Mouse (Mus musculus): ENCODE data around the gene D17H6S53E. TPM values are rescaled to one million over a fixed set of nuclear protein-coding genes. Genes with fewer than 3 reads are reported as not detected.
"Not testable (repeated sequence)": the region's sequence is repeated elsewhere in the genome, so short reads cannot be mapped to it uniquely, and the experiment has no call there.

Gene D17H6S53E
- polyA plus RNA-seq, 1 experiment from 2014 or later, result 9.5 TPM

DNA sequence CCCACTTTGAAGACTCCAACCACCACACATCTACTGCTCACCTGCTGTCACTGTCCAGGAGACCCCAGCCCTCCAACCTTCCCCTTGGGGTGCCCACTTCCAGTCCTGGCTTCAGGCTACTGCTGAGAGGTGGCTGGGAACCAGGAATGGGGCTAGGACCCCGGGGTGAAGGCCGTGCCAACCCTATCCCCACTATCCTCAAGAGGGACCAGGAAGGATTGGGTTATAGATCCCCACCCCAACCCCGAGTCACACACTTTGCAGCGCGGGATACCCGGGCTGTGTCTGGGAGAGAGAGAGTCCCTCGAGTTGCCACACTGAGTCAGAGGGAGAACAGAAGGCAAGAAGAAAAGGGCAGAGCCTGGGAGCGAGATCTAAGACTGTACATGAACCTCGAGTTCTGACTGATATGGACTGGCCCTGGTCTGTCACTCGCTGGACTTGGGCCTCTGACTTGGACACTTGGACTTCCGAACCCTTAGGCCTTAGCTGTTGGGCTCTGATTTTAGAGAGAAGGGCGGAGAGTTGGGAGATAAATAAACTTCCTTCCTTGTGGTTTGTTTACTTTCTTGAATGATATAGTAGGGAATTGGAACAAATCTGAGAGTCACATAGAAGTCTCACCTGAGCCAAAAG is 1.8 kb upstream of the D17H6S53E start:
- H3K9me3 ChIP-seq (replicated peaks); H3K4me3 ChIP-seq (replicated peaks); H3K27ac ChIP-seq (replicated peaks); H3K4me2 ChIP-seq; H3K9ac ChIP-seq (replicated peaks); H3K27me3 ChIP-seq (replicated peaks); ATAC-seq (ENCODE audit: low FRiP score): not testable (repeated sequence)
- 93% methylated on average over 12 of the region's 12 CpGs for WGBS
- H3K4me1 ChIP-seq, result peaks cover 66% of the 10 kb centered on the region
- H3K36me3 ChIP-seq, result peaks cover 17% of the 10 kb centered on the region

DNA sequence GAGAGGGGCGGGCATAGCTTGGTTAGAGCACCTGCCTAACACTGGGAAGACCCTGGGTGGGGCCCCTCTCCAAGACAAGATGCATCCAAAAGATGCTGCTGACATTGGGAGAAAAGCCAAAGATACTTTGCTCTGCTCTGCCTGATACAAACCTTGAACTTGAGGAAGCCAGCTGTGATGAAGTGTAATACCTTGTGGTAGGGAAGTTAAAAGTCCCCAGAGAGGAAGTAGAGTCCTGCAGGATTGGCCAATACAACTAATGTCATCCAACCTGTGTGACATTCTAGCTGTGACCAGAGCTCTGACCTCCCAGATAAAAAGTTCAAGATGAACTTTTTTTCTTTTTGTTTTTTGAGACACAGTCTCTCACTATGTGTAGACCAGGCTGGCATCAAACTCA is 1.1 kb upstream of the D17H6S53E start:
- no peak for ATAC-seq (ENCODE audit: low FRiP score)
- H3K27me3 ChIP-seq (replicated peaks), result no peaks in the 10 kb centered on the region
- H3K9me3 ChIP-seq (replicated peaks), result no peaks in the 10 kb centered on the region
- H3K4me2 ChIP-seq, result peak overlapping the region; percentile 78; the same call in 1 of the 2 replicates
- peak overlapping the region; percentile 85; the same call in 1 of the 2 replicates for H3K9ac ChIP-seq (replicated peaks)
- H3K27ac ChIP-seq (replicated peaks), result no peak overlapping the region
- WGBS, result 100% methylated on average over 1 of the region's 1 CpGs
- no peak overlapping the region for H3K4me3 ChIP-seq (replicated peaks)
- H3K4me1 ChIP-seq, result peaks cover 59% of the 10 kb centered on the region
- peaks cover 12% of the 10 kb centered on the region for H3K36me3 ChIP-seq

DNA sequence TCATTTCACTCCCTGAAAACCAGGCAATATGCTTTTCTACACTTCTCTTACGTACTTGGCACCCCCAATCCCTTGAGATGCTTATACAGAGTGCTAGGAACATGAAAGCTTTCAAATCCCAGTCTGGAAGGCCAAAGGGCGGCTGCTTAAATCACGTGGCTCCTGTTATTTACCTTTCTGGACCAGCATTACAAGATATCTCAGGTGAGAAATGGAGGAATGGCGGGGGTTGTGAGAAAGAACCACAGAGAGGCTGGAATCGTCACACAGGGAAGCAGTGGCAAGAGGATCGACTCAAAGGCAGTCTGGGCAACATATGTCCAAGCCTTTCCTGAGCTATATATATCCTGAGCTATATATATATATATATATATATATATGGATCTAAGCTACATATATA is 595 bp upstream of the D17H6S53E start:
- ATAC-seq (ENCODE audit: low FRiP score), result no peak
- peak overlapping the region; percentile 78 for H3K4me2 ChIP-seq
- H3K9ac ChIP-seq (replicated peaks), result peak overlapping the region; percentile 85
- H3K36me3 ChIP-seq, result peaks cover 14% of the 10 kb centered on the region
- H3K4me3 ChIP-seq (replicated peaks), result peak overlapping the region; percentile 68
- H3K27me3 ChIP-seq (replicated peaks), result no peaks in the 10 kb centered on the region
- H3K9me3 ChIP-seq (replicated peaks), result no peaks in the 10 kb centered on the region
- peak overlapping the region; percentile 84 for H3K27ac ChIP-seq (replicated peaks)
- 36% methylated on average over 6 of the region's 6 CpGs for WGBS
- H3K4me1 ChIP-seq, result peaks cover 54% of the 10 kb centered on the region

DNA sequence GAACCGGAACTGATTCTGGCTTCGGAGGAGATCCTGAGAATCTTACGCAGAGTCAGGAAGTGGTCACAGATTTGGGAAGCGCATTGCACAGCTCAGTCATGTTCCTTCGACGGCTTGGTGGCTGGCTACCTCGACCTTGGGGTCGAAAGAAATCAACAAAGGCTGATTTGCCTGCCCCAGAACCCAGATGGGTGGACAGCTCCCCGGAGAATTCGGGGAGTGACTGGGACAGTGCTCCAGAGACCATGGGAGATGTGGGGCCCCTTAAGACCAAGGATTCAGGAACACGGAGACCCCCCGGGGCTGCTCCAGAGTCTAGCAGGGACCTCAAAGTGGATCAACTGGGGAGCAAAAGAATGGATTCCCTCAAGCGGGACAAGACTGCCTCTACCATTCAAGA is 844 bp downstream of the D17H6S53E start:
- WGBS, result 76% methylated on average over 13 of the region's 13 CpGs
- no peaks in the 10 kb centered on the region for H3K9me3 ChIP-seq (replicated peaks)
- H3K4me3 ChIP-seq (replicated peaks), result peak overlapping the region; percentile 68
- no peak overlapping the region for H3K27ac ChIP-seq (replicated peaks)
- ATAC-seq (ENCODE audit: low FRiP score), result no peak
- peaks cover 14% of the 10 kb centered on the region for H3K36me3 ChIP-seq
- peaks cover 53% of the 10 kb centered on the region for H3K4me1 ChIP-seq
- peak overlapping the region; percentile 78 for H3K4me2 ChIP-seq
- H3K9ac ChIP-seq (replicated peaks), result no peak overlapping the region; the same call in none of the 2 replicates
- no peaks in the 10 kb centered on the region for H3K27me3 ChIP-seq (replicated peaks)

DNA sequence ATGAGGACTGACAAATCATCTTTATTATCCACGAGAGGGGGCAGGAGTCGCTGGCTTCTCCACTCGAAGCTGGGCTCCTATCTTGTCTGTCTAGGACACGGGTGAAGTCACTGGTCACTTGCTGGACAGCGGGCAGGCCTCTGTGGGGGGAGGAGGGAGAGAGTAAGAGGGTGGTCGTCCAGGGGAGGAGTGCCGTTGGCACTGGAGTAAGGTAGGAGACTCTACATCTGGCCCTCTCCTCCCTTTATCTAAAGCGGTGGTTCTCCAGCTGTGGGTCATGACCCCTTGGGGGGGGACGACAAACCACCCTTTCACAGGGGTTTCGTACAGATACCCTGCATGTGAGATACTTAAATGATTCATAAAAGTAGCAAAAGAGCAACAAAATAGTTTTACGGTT is 2.8 kb downstream of the D17H6S53E start:
- Histone ChIP-seq H3K4me3 (replicated peaks) (no peak overlapping the region), H3K4me1 (peaks cover 44% of the 10 kb centered on the region), H3K9ac (replicated peaks) (no peak overlapping the region), H3K4me2 (no peak overlapping the region), H3K9me3 (replicated peaks) (no peaks in the 10 kb centered on the region), H3K36me3 (peaks cover 8% of the 10 kb centered on the region), H3K27me3 (replicated peaks) (no peaks in the 10 kb centered on the region), H3K27ac (replicated peaks) (no peak overlapping the region)
- no peak for ATAC-seq (ENCODE audit: low FRiP score)
- WGBS, result 76% methylated on average over 11 of the region's 11 CpGs

DNA sequence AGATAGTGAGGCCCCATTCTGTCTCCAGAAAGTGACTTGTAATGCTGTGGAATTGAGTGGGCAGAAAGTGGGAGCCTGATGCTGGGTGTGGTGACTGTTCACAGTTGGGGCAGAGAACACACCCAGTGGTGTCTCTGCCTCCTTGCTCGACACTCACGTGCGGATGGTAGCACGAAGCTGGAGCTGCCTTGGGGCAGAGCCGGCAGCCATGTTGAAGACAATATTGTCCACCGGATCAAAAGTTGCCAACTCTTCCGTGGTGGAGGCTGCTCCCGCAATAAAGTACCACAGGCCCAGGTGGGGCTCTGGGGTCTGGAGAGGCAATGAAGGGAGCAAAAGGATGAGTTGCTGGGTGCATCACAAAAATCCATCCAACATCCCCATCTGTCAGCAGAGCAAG is 4.9 kb downstream of the D17H6S53E start:
- peaks cover 36% of the 10 kb centered on the region for H3K4me1 ChIP-seq
- no peaks in the 10 kb centered on the region for H3K27me3 ChIP-seq (replicated peaks)
- WGBS, result 90% methylated on average over 8 of the region's 8 CpGs
- no peak overlapping the region for H3K27ac ChIP-seq (replicated peaks)
- no peak for ATAC-seq (ENCODE audit: low FRiP score)
- no peak overlapping the region for H3K4me3 ChIP-seq (replicated peaks)
- no peak overlapping the region for H3K4me2 ChIP-seq
- peaks cover 2% of the 10 kb centered on the region; the same call in 1 of the 2 replicates for H3K36me3 ChIP-seq
- no peak overlapping the region for H3K9ac ChIP-seq (replicated peaks)
- no peaks in the 10 kb centered on the region for H3K9me3 ChIP-seq (replicated peaks)

DNA sequence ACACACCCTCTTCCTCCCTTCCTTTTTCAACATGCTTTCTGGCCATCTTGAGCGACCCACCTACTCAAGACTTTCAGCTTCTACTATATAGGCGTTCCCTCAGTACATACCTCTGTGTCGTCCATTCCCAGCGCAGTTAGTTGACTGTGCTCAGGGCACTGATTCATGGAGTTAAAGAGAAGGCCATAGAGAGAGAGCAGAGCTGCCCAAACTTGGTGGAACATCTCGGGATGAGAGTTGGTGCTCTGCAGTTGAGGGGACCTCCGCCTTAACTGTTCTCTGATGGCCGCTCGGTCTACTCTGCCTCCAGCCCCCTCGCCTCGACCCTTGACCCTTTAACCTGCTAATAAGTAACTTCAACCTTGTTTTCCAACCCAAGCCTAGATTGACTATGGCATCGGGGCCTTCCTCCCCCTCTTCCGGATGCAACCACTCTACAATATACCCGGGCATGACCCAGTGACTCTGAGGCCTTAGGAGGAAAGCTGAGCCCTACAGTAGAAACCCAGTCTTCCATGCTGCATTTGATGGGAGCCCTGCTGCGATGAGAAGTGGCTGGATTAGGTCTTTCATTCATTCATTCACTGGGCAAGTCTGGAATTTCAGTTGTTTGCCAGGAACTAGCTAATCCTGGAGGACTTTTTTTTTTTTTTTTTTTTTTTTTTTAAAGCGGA is 5.5 kb downstream of the D17H6S53E start, which contains the start of gene Apom:
Apom (minus strand) TSS at position 551 of the 674 bp plus-strand sequence.
- H3K36me3 ChIP-seq, result peaks cover 2% of the 10 kb centered on the region; the same call in 1 of the 2 replicates
- H3K9ac ChIP-seq (replicated peaks), result no peak within 1 kb of the TSS
- no peak for ATAC-seq (ENCODE audit: low FRiP score)
- no peaks in the 10 kb centered on the region for H3K9me3 ChIP-seq (replicated peaks)
- H3K27me3 ChIP-seq (replicated peaks), result no peaks in the 10 kb centered on the region
- no peak within 1 kb of the TSS for H3K4me2 ChIP-seq
- no peak within 1 kb of the TSS for H3K27ac ChIP-seq (replicated peaks)
- WGBS, result 85% methylated on average over 15 of the region's 15 CpGs
- peaks cover 36% of the 10 kb centered on the region for H3K4me1 ChIP-seq
- no peak within 1 kb of the TSS for H3K4me3 ChIP-seq (replicated peaks)

DNA sequence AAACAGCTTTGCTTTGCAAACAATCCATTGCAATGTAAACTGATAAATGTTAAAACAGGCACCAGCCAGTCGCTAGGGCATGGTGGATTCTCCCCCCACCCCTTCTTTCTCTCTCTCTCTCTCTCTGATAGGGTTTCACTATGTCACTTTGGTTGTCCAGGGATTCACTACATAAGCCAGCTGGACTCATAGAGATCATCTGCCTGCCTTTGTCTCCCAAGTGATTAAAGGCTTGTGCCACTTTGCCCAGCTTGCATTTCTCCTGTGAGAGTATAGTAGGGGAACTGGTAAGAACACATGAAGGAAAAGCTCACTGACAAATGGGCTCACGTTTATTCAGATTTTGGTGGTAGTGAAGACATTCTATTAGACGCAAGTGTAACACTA is 6.0 kb downstream of the D17H6S53E start:
- Histone ChIP-seq H3K36me3 (peaks cover 2% of the 10 kb centered on the region; the same call in 1 of the 2 replicates), H3K9ac (replicated peaks) (no peak overlapping the region), H3K4me1 (peaks cover 36% of the 10 kb centered on the region), H3K9me3 (replicated peaks) (no peaks in the 10 kb centered on the region), H3K27me3 (replicated peaks) (no peaks in the 10 kb centered on the region), H3K4me3 (replicated peaks) (no peak overlapping the region), H3K4me2 (no peak overlapping the region), H3K27ac (replicated peaks) (no peak overlapping the region)
- 85% methylated on average over 3 of the region's 3 CpGs for WGBS
- no peak for ATAC-seq (ENCODE audit: low FRiP score)

DNA sequence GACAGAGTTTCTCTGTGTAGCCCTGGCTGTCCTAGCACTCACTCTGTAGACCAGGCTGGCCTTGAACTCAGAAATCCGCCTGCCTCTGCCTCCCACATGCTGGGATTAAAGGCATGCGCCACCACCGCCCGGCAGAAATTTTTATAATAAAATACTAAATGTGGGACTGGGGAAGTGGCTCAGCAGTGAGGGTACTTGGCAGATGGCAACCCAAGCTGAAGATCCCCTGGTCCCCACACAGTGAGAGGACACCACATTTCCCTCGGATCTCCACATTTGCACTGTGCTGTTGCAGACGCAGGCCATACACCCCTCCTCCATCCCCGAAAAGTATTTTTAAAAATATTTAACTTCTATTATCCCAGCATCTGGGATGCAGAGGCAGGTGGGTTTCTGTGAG is 7.3 kb downstream of the D17H6S53E start:
- WGBS, result 95% methylated on average over 7 of the region's 7 CpGs
- Histone ChIP-seq H3K4me2 (no peak overlapping the region), H3K4me3 (replicated peaks) (no peak overlapping the region), H3K27ac (replicated peaks) (no peak overlapping the region), H3K36me3 (peaks cover 6% of the 10 kb centered on the region), H3K27me3 (replicated peaks) (no peaks in the 10 kb centered on the region), H3K4me1 (peaks cover 39% of the 10 kb centered on the region), H3K9ac (replicated peaks) (no peak overlapping the region), H3K9me3 (replicated peaks) (no peaks in the 10 kb centered on the region)
- no peak for ATAC-seq (ENCODE audit: low FRiP score)

DNA sequence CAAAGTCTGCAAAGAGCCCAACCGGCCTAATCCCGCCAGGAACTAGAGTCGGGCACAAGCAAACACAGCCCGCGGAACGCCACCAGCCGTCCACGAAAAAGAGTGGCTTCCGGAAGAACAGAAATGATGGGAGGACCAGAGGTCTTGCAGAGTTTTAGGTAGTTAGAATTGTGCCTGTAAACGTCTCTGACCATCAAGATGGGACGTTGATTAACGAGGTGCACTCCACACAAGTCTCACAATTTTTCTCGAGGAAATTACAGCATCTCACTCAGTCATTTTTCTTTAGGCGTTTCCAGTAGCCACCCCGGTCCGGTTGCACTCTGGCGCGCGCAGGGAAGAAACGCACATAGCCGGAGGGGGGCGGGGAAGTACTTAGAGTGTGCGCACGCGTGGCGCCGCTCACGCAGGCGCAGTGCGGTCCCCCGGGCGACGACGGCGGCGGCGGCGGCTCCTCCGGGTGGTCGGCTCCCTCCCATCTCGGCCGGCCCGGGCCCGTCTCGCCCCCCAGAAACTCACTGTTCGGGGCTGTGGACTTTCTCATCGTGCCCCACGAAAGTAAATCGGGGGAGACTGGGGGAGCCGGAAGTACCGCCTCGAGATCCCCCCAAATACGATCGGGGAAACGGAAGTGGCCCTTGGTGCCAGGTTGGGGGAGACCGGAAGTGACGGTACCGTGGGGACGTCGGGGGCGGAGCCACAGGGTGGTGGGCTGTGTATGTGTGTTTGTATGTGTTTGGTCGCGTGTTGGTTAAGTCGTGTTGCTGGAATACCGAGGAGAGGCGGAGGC is 8.8 kb downstream of the D17H6S53E start, which contains the start of gene Bag6:
Bag6 (plus strand) TSS at position 378 of the 790 bp plus-strand sequence.
- ATAC-seq (ENCODE audit: low FRiP score), result peak; percentile 95
- Histone ChIP-seq H3K4me3 (replicated peaks) (peak within 1 kb of the TSS; percentile 73), H3K36me3 (peaks cover 21% of the 10 kb centered on the region), H3K27ac (replicated peaks) (peak within 1 kb of the TSS; percentile 98), H3K27me3 (replicated peaks) (no peaks in the 10 kb centered on the region), H3K9me3 (replicated peaks) (no peaks in the 10 kb centered on the region), H3K9ac (replicated peaks) (peak within 1 kb of the TSS; percentile 78), H3K4me2 (peak within 1 kb of the TSS; percentile 89), H3K4me1 (peaks cover 35% of the 10 kb centered on the region)
- under 1% methylated on average over 66 of the region's 66 CpGs for WGBS

DNA sequence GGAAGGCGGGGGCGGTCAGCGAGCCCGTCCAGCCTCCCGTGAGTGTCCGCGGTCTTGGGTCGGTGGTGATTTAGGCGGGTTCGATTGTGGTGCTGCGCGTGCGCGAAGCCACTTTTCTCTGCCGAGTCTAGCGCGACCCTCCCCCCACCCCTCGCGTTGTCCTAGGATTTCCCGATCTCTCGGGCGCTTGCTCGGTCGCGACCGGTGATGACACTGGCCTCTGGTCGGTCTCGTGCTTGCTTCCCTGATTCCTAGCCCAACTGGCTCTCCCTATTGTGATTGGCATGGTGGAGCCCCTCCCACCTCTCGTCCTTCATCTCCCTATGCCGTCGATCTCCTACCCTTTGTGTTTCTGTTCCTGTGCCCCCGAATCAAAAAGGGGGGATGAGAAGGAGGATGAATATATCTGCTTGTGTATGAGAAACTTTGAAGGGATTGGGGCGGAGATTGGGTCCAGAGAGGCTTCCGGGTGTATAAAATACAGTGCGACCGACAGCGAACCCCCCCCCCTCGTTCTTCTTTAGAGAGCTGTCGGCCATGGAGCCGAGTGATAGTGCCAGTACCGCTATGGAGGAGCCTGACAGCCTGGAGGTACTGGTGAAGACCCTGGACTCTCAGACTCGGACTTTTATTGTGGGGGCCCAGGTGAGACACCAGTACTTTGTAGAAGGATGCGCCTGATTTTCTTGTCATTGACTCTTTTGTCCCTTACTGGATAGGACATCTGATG is 9.6 kb downstream of the D17H6S53E start:
- no peaks in the 10 kb centered on the region for H3K27me3 ChIP-seq (replicated peaks)
- H3K4me3 ChIP-seq (replicated peaks), result peak overlapping the region; percentile 73
- H3K36me3 ChIP-seq, result peaks cover 26% of the 10 kb centered on the region
- H3K27ac ChIP-seq (replicated peaks), result peak overlapping the region; percentile 98
- no peaks in the 10 kb centered on the region for H3K9me3 ChIP-seq (replicated peaks)
- H3K9ac ChIP-seq (replicated peaks), result peak overlapping the region; percentile 78
- 1% methylated on average over 43 of the region's 43 CpGs for WGBS
- peaks cover 35% of the 10 kb centered on the region for H3K4me1 ChIP-seq
- ATAC-seq (ENCODE audit: low FRiP score), result peak; percentile 74
- peak overlapping the region; percentile 89 for H3K4me2 ChIP-seq

Data from neural tube, embryonic 15.5 days (tissue).